Mouse (Mus musculus) myocyte (in vitro differentiated cells): Measurements from ENCODE around the gene Recql. TPM values are rescaled to one million over a fixed set of nuclear protein-coding genes. Genes with fewer than 3 reads are reported as not detected.

ENCODE experiments used
- H3K27me3 ChIP-seq: one replicate; pipeline ENCODE4 v1.6.1; 2011; ENCODE audit not compliant: control insufficient read depth, insufficient read depth, insufficient read length
- H3K36me3 ChIP-seq: one replicate; pipeline ENCODE4 v1.6.1; 2011; ENCODE audit not compliant: control insufficient read depth, insufficient read depth
- H3K4me2 ChIP-seq: one replicate; pipeline ENCODE4 v1.6.1; 2011; ENCODE audit warnings: low read depth, control low read depth
- H3K4me3 ChIP-seq: one replicate; pipeline ENCODE4 v1.5.1; 2011; ENCODE audit warnings: mild to moderate bottlenecking, control low read depth, moderate library complexity
- H3K79me2 ChIP-seq: one replicate; pipeline ENCODE4 v1.6.1; 2011; ENCODE audit not compliant: control insufficient read depth, insufficient read depth
- H3ac ChIP-seq: one replicate; pipeline ENCODE4 v1.6.1; 2011; ENCODE audit not compliant: control insufficient read depth, insufficient read length
- CEBPB ChIP-seq: IDR thresholded peaks from 2 replicates; pipeline ENCODE4 v1.6.1; 2011; ENCODE audit warnings: mild to moderate bottlenecking, moderate library complexity; ENCODE audit not compliant: poor library complexity, insufficient read depth, severe bottlenecking
- E2F4 ChIP-seq: IDR thresholded peaks from one replicate; pipeline ENCODE4 v1.6.1; 2011; ENCODE audit warnings: mild to moderate bottlenecking, control low read depth, moderate library complexity; ENCODE audit not compliant: insufficient read depth
- MAX ChIP-seq: IDR thresholded peaks from one replicate; pipeline ENCODE4 v1.6.1; 2011; ENCODE audit warnings: low read depth, mild to moderate bottlenecking, control low read depth
- MYOD1 ChIP-seq, 3 experiments: IDR thresholded peaks; one replicate each; pipeline ENCODE4 v1.6.1; 2011; ENCODE audit warnings: control low read depth in 2 of 3, low read depth in 2 of 3, mild to moderate bottlenecking in 2 of 3, moderate library complexity in 1 of 3; ENCODE audit not compliant: insufficient read length in 2 of 3, control insufficient read depth in 1 of 3
- MYOG ChIP-seq, 3 experiments: IDR thresholded peaks; one replicate each; pipeline ENCODE4 v1.6.1; 2011; ENCODE audit warnings: control low read depth in 2 of 3, low read depth in 2 of 3, mild to moderate bottlenecking in 2 of 3; ENCODE audit not compliant: insufficient read length in 2 of 3, control insufficient read depth in 1 of 3, insufficient read depth in 1 of 3
- POLR2A ChIP-seq: IDR thresholded peaks from one replicate; pipeline ENCODE4 v1.6.1; 2011; ENCODE audit warnings: low read depth, mild to moderate bottlenecking, control low read depth, moderate library complexity; ENCODE audit not compliant: insufficient read length
- POLR2AphosphoS2 ChIP-seq: IDR thresholded peaks from one replicate; pipeline ENCODE4 v1.6.1; 2011; ENCODE audit warnings: low read depth, control low read depth; ENCODE audit not compliant: insufficient read length
- REST ChIP-seq: IDR thresholded peaks from one replicate; pipeline ENCODE4 v1.6.1; 2011; ENCODE audit warnings: mild to moderate bottlenecking, control low read depth, moderate library complexity; ENCODE audit not compliant: insufficient read depth, insufficient read length
- SRF ChIP-seq: IDR thresholded peaks from one replicate; pipeline ENCODE4 v1.6.1; 2011; ENCODE audit warnings: low read depth; ENCODE audit not compliant: control insufficient read depth, insufficient read length
- TCF12 ChIP-seq: IDR thresholded peaks from one replicate; pipeline ENCODE4 v1.6.1; 2011; ENCODE audit warnings: mild to moderate bottlenecking, control low read depth; ENCODE audit not compliant: poor library complexity, insufficient read depth, severe bottlenecking
- TCF3 ChIP-seq: IDR thresholded peaks from one replicate; pipeline ENCODE4 v1.6.1; 2011; ENCODE audit warnings: low read depth, control low read depth; ENCODE audit not compliant: insufficient read length
- USF1 ChIP-seq: IDR thresholded peaks from one replicate; pipeline ENCODE4 v1.6.1; 2011; ENCODE audit warnings: low read depth, mild to moderate bottlenecking, control low read depth, moderate library complexity
- polyA plus RNA-seq: library from polyadenylated mRNA; unstranded; fragments of >200 nt; fragmentation: generic; extraction: Trizol; gene quantifications from one replicate; pipeline ENCODE4 v1.2.1, GENCODE M21; 2012; ENCODE audit warnings: missing spikeins

The Recql gene
- polyA plus RNA-seq, 1 experiment, result 8.8 TPM

GRCm38 (mm10) chr6:142322881-142323280, 64.0 kb downstream of the Recql start, which contains the start of gene Slco1a5:
Slco1a5 (minus strand) TSS chr6:142322981.
- H3K4me2 ChIP-seq, result no peak within 1 kb of the TSS
- no peaks in the 10 kb centered on the region for H3K27me3 ChIP-seq
- no peaks in the 10 kb centered on the region for H3K36me3 ChIP-seq
- no peaks in the 10 kb centered on the region for H3K79me2 ChIP-seq
- TF ChIP-seq MAX (no peak), MYOD1 (IDR thresholded peaks at IDR 0.05; ENCODE audit: control insufficient read depth in 1 of 3, insufficient read length in 2 of 3, low read depth in 2 of 3) (no peak), TCF12 (no peak), TCF3 (no peak), POLR2A (no peak), USF1 (no peak), POLR2AphosphoS2 (no peak), CEBPB (no peak), MYOG (IDR thresholded peaks at IDR 0.05; ENCODE audit: control insufficient read depth in 1 of 3, insufficient read depth in 1 of 3, insufficient read length in 2 of 3, low read depth in 2 of 3) (no peak), SRF (no peak), E2F4 (no peak), REST (no peak)
- H3K4me3 ChIP-seq, result no peak within 1 kb of the TSS
- no peak within 1 kb of the TSS for H3ac ChIP-seq

GRCm38 (mm10) chr6:142317106-142317505, 69.8 kb downstream of the Recql start:
- H3K36me3 ChIP-seq, result no peaks in the 10 kb centered on the region
- H3K4me2 ChIP-seq, result no peak overlapping the region
- H3K4me3 ChIP-seq, result no peak overlapping the region
- TF ChIP-seq USF1 (no peak), POLR2A (no peak), TCF3 (no peak), E2F4 (no peak), SRF (no peak), CEBPB (no peak), MYOG (IDR thresholded peaks at IDR 0.05; ENCODE audit: control insufficient read depth in 1 of 3, insufficient read depth in 1 of 3, insufficient read length in 2 of 3, low read depth in 2 of 3) (no peak), REST (no peak)
- H3K79me2 ChIP-seq, result no peaks in the 10 kb centered on the region
- H3K27me3 ChIP-seq, result no peaks in the 10 kb centered on the region
- H3ac ChIP-seq, result no peak overlapping the region

GRCm38 (mm10) chr6:142314285-142314684, 72.6 kb downstream of the Recql start:
- Histone ChIP-seq H3ac (no peak overlapping the region), H3K79me2 (no peaks in the 10 kb centered on the region)
- TF ChIP-seq USF1, result no peak
- TF ChIP-seq TCF3, result no peak
- no peak for TF ChIP-seq REST
- no peak for TF ChIP-seq POLR2AphosphoS2
- no peak for TF ChIP-seq POLR2A
- no peak for TF ChIP-seq E2F4
- TF ChIP-seq CEBPB, result no peak

GRCm38 (mm10) chr6:142305076-142305475, 81.8 kb downstream of the Recql start:
- no peak for TF ChIP-seq E2F4
- no peak for TF ChIP-seq POLR2A
- TF ChIP-seq SRF, result no peak
- no peak for TF ChIP-seq CEBPB
- no peak for TF ChIP-seq MYOD1 (IDR thresholded peaks at IDR 0.05; ENCODE audit: control insufficient read depth in 1 of 3, insufficient read length in 2 of 3, low read depth in 2 of 3)
- TF ChIP-seq TCF3, result no peak
- no peak for TF ChIP-seq TCF12
- no peak for TF ChIP-seq MAX
- no peak for TF ChIP-seq POLR2AphosphoS2
- no peak for TF ChIP-seq MYOG (IDR thresholded peaks at IDR 0.05; ENCODE audit: control insufficient read depth in 1 of 3, insufficient read depth in 1 of 3, insufficient read length in 2 of 3, low read depth in 2 of 3)
- TF ChIP-seq REST, result no peak
- TF ChIP-seq USF1, result no peak
- Histone ChIP-seq H3ac (no peak overlapping the region), H3K27me3 (no peaks in the 10 kb centered on the region), H3K36me3 (no peaks in the 10 kb centered on the region), H3K4me3 (no peak overlapping the region), H3K79me2 (no peaks in the 10 kb centered on the region), H3K4me2 (no peak overlapping the region)

More at GRCm38 (mm10) chr6:142314285-142314684, 72.6 kb downstream of the Recql start:
- Histone ChIP-seq H3K27me3 (no peaks in the 10 kb centered on the region), H3K4me3 (no peak overlapping the region), H3K36me3 (no peaks in the 10 kb centered on the region), H3K4me2 (no peak overlapping the region)

Other genes with a start within 250 kb of the Recql start
- gene Slco1a6, start 178.6 kb downstream of the Recql start, polyA plus RNA-seq, result 0.19 TPM
- gene Iapp, start 88.7 kb downstream of the Recql start, polyA plus RNA-seq, result not detected
- gene Slco1a5, start 64.1 kb downstream of the Recql start, polyA plus RNA-seq, result 0.20 TPM
- gene Pyroxd1, start 41.4 kb downstream of the Recql start, polyA plus RNA-seq, result 4.1 TPM
- gene Golt1b, start 134 bp upstream of the Recql start, polyA plus RNA-seq, result 22.7 TPM
- gene Spx, start 26.4 kb upstream of the Recql start, polyA plus RNA-seq, result 0.19 TPM
- not detected for gene Gys2, start 86.0 kb upstream of the Recql start, polyA plus RNA-seq
- 52.1 TPM for gene Ldhb, start 120.9 kb upstream of the Recql start, polyA plus RNA-seq
- gene Kcnj8, start 184.5 kb upstream of the Recql start, polyA plus RNA-seq, result 0.02 TPM